Mouse (Mus musculus): ENCODE data around the gene Pias4.
"Not testable (repeated sequence)": the region's sequence is repeated elsewhere in the genome, so short reads cannot be mapped to it uniquely, and the experiment has no call there.

Gene Pias4

GRCm38 (mm10) chr10:81167200-81168086 is at the start of gene Pias4:
Gene Pias4, minus strand, starts transcription at chr10:81167923.
- peak; percentile 100 for DNase-seq (ENCODE audit: low read depth, low spot score)

GRCm38 (mm10) chr10:81217267-81217666 is 49.5 kb upstream of the Pias4 start:
- not testable (repeated sequence) for DNase-seq (ENCODE audit: low read depth, low spot score)

GRCm38 (mm10) chr10:81216810-81217209 is 49.1 kb upstream of the Pias4 start:
- DNase-seq (ENCODE audit: low read depth, low spot score), result no peak

- no peak for DNase-seq (ENCODE audit: low read depth, low spot score)
Measured at GRCm38 (mm10) chr10:81216260-81216659, 48.5 kb upstream of the Pias4 start.

GRCm38 (mm10) chr10:81210154-81210553 is 42.4 kb upstream of the Pias4 start:
- no peak for DNase-seq (ENCODE audit: low read depth, low spot score)

GRCm38 (mm10) chr10:81204137-81204536 is 36.4 kb upstream of the Pias4 start:
- no peak for DNase-seq (ENCODE audit: low read depth, low spot score)

GRCm38 (mm10) chr10:81202978-81203720 is 35.4 kb upstream of the Pias4 start:
- DNase-seq (ENCODE audit: low read depth, low spot score), result no peak

GRCm38 (mm10) chr10:81201807-81202758 is 34.4 kb upstream of the Pias4 start, which contains the start of gene Nmrk2:
Gene Nmrk2, minus strand, starts transcription at chr10:81202051.
- no peak for DNase-seq (ENCODE audit: low read depth, low spot score)

GRCm38 (mm10) chr10:81200605-81201287 is 33.0 kb upstream of the Pias4 start:
- DNase-seq (ENCODE audit: low read depth, low spot score), result no peak

GRCm38 (mm10) chr10:81200141-81200540 is 32.4 kb upstream of the Pias4 start:
- DNase-seq (ENCODE audit: low read depth, low spot score), result no peak

- no peak for DNase-seq (ENCODE audit: low read depth, low spot score)
Measured at GRCm38 (mm10) chr10:81198990-81199389, 31.3 kb upstream of the Pias4 start.

GRCm38 (mm10) chr10:81198230-81198629 is 30.5 kb upstream of the Pias4 start:
- peak; percentile 60 for DNase-seq (ENCODE audit: low read depth, low spot score)

- no peak for DNase-seq (ENCODE audit: low read depth, low spot score)
Measured at GRCm38 (mm10) chr10:81197305-81197704, 29.6 kb upstream of the Pias4 start.

- DNase-seq (ENCODE audit: low read depth, low spot score), result no peak
Measured at GRCm38 (mm10) chr10:81196470-81197065, 28.8 kb upstream of the Pias4 start.

- DNase-seq (ENCODE audit: low read depth, low spot score), result no peak
Measured at GRCm38 (mm10) chr10:81195300-81195699, 27.6 kb upstream of the Pias4 start.

- DNase-seq (ENCODE audit: low read depth, low spot score), result no peak
Measured at GRCm38 (mm10) chr10:81193991-81194774, 26.5 kb upstream of the Pias4 start.

- no peak for DNase-seq (ENCODE audit: low read depth, low spot score)
Measured at GRCm38 (mm10) chr10:81192968-81193501, 25.3 kb upstream of the Pias4 start.

- DNase-seq (ENCODE audit: low read depth, low spot score), result peak; percentile 79
Measured at GRCm38 (mm10) chr10:81192270-81192967, 24.7 kb upstream of the Pias4 start.
